Mouse (Mus musculus): ENCODE results near the gene Rab25.

GRCm38 (mm10) chr3:88593893-88594580 is 45.9 kb upstream of the Rab25 start:
- TF ChIP-seq POLR2A (IDR thresholded peaks at IDR 0.05; ENCODE audit: control insufficient read depth in 1 of 2, insufficient read depth in 1 of 2, low read depth in 1 of 2, low read length in 2 of 2, poor library complexity in 1 of 2) (no peak), GABPA (IDR thresholded peaks at IDR 0.05; ENCODE audit: low read depth, low read length) (no peak), USF2 (IDR thresholded peaks at IDR 0.05; ENCODE audit: borderline replicate concordance in 1 of 2, insufficient read depth in 1 of 2, low read depth in 1 of 2, low read length in 2 of 2) (no peak), ETS1 (IDR thresholded peaks at IDR 0.05; ENCODE audit: low read depth, low read length) (0 out of 2 replicates have a peak, but pooled peaks have one; percentile 3), CTCF (IDR thresholded peaks at IDR 0.05 in 2 of 3, conservative IDR thresholded peaks at IDR 0.05 in 1 of 3; ENCODE audit: control insufficient read depth in 1 of 3, insufficient read depth in 1 of 3, low read depth in 2 of 3, low read length in 3 of 3, poor library complexity in 1 of 3, severe bottlenecking in 1 of 3) (no peak), MAFK (IDR thresholded peaks at IDR 0.05; ENCODE audit: borderline replicate concordance, low read depth, low read length) (no peak), USF1 (IDR thresholded peaks at IDR 0.05; ENCODE audit: low read depth, low read length) (no peak), SMC3 (IDR thresholded peaks at IDR 0.05; ENCODE audit: low read depth, low read length) (no peak), EP300 (IDR thresholded peaks at IDR 0.05; ENCODE audit: low read depth in 1 of 2, low read length in 2 of 2) (no peak), POLR2AphosphoS5 (IDR thresholded peaks at IDR 0.05; ENCODE audit: borderline replicate concordance, low read depth, low read length) (no peak), GATA1 (IDR thresholded peaks at IDR 0.05; ENCODE audit: low read depth, low read length) (no peak)
